Comparison of ENCODE assay signal across 8 mouse cellular contexts in the genomic region with DNA sequence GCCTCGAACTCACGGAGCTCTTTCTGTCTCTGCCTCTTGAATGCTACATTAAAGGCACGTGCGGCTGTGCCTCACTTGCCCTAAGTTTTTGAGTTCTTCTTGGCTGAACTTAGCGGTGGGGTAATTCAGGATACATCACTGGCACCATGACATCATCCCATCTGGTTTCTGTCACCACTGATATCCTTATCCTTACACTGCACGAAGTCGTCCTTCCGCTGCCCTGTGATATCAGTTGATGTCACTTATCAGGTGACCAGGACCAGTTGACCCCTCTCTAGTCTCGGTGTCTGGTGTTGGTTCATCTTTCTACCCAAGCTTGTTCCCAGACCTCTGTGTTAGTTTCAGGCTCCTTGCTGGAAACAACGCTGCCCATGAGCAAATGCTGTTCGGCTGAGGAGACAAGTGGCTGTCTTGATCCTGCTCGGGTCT. TPM values are rescaled to one million over a fixed set of nuclear protein-coding genes. Genes with fewer than 3 reads are reported as not detected.
A peak's percentile ranks its signal among the peaks of the same experiment; 100 is the strongest.
DNase-seq lines count a peak whose midpoint lies in the region; ATAC-seq and TF ChIP-seq lines count a peak whose summit lies in the region.

No protein-coding gene starts in this region.

- TF ChIP-seq CTCF in cerebellum, adult 2 months (IDR thresholded peaks at IDR 0.05; ENCODE audit: borderline replicate concordance, insufficient read depth, low read depth, low read length): no peak

- H3K4me3 ChIP-seq in cerebellum, adult 2 months (replicated peaks; ENCODE audit: insufficient read depth, low read depth, low read length): peak overlapping the region; percentile 84
- H3K4me3 ChIP-seq in brown adipose tissue, adult 24 weeks (ENCODE audit: insufficient read depth, low read depth, low read length): peak overlapping the region; percentile 95
- peak overlapping the region; percentile 81 for H3K4me3 ChIP-seq in heart, embryonic 16.5 days (ENCODE audit: low read length)
- H3K4me3 ChIP-seq in liver, embryonic 16.5 days (ENCODE audit: low read depth, low read length): peak overlapping the region; percentile 66

- ATAC-seq in heart, embryonic 16.5 days (replicated peaks; ENCODE audit: extremely low read depth, insufficient read depth, low FRiP score): no peak
- peak; percentile 74 for ATAC-seq in liver, embryonic 16.5 days (ENCODE audit: low read depth)

- peaks cover 13% of the 10 kb centered on the region; the same call in 1 of the 2 replicates for H3K4me1 ChIP-seq in cerebellum, adult 2 months (ENCODE audit: control insufficient read depth, insufficient read depth, low read length)
- H3K4me1 ChIP-seq in brown adipose tissue, adult 24 weeks (ENCODE audit: control insufficient read depth, insufficient read depth, insufficient read length, low read length): peaks cover 17% of the 10 kb centered on the region
- H3K4me1 ChIP-seq in heart, embryonic 16.5 days (ENCODE audit: control insufficient read depth, insufficient read depth, low read length): peaks cover 26% of the 10 kb centered on the region
- peaks cover 36% of the 10 kb centered on the region for H3K4me1 ChIP-seq in liver, embryonic 16.5 days (ENCODE audit: control insufficient read depth, low read depth, low read length)

- 0 out of 2 replicates have a peak, but pooled peaks cover 4% of the 10 kb centered on the region for H3K36me3 ChIP-seq in heart, embryonic 16.5 days (ENCODE audit: control insufficient read depth, insufficient read depth)
- H3K36me3 ChIP-seq in liver, embryonic 16.5 days (ENCODE audit: control insufficient read depth, insufficient read depth): no peaks in the 10 kb centered on the region

- no peaks in the 10 kb centered on the region for H3K27me3 ChIP-seq in cerebellum, adult 2 months (ENCODE audit: control insufficient read depth, insufficient read depth, low read length)
- peaks cover 3% of the 10 kb centered on the region for H3K27me3 ChIP-seq in heart, embryonic 16.5 days (ENCODE audit: control insufficient read depth, insufficient read depth, low read length)
- H3K27me3 ChIP-seq in liver, embryonic 16.5 days (ENCODE audit: control insufficient read depth, insufficient read depth, low read depth, low read length): peaks cover 40% of the 10 kb centered on the region

- 27% methylated on average over 12 of the region's 12 CpGs for WGBS in cerebellum, adult 2 months
- 15% methylated on average over 12 of the region's 12 CpGs for WGBS in heart, embryonic 16.5 days
- WGBS in liver, embryonic 16.5 days (ENCODE audit: insufficient replicate concordance): 21% methylated on average over 12 of the region's 12 CpGs

- peak overlapping the region; percentile 98 for H3K4me2 ChIP-seq in heart, embryonic 16.5 days (ENCODE audit: low read depth, low read length)
- H3K4me2 ChIP-seq in liver, embryonic 16.5 days (ENCODE audit: low read depth, low read length): peak overlapping the region; percentile 92

- peak overlapping the region; percentile 83 for H3K9ac ChIP-seq in heart, embryonic 16.5 days (ENCODE audit: low read length)
- peak overlapping the region; percentile 66 for H3K9ac ChIP-seq in liver, embryonic 16.5 days (ENCODE audit: low read depth, low read length)

- peak overlapping the region; percentile 12; the same call in 1 of the 2 replicates for H3K27ac ChIP-seq in cerebellum, adult 2 months (ENCODE audit: insufficient read depth, low read length)
- peak overlapping the region; percentile 85 for H3K27ac ChIP-seq in brown adipose tissue, adult 24 weeks (replicated peaks; ENCODE audit: low read depth, low read length)
- peak overlapping the region; percentile 85 for H3K27ac ChIP-seq in heart, embryonic 16.5 days (ENCODE audit: low read length)
- peak overlapping the region; percentile 82 for H3K27ac ChIP-seq in liver, embryonic 16.5 days (ENCODE audit: low read length)

- TF ChIP-seq POLR2A in cerebellum, adult 2 months (IDR thresholded peaks at IDR 0.05; ENCODE audit: borderline replicate concordance, insufficient read depth, low read length): no peak

- no peaks in the 10 kb centered on the region; the same call in 1 of the 2 replicates for H3K9me3 ChIP-seq in heart, embryonic 16.5 days (replicated peaks; ENCODE audit: control insufficient read depth, low read length)
- H3K9me3 ChIP-seq in liver, embryonic 16.5 days (replicated peaks; ENCODE audit: control insufficient read depth, low read length): no peaks in the 10 kb centered on the region

- no peak for DNase-seq in cerebellum, adult 2 months
- no peak for DNase-seq in cerebellum, adult 9-10 months
- DNase-seq in B cell, adult 2 months: no peak
- no peak for DNase-seq in layer of hippocampus, adult 9-11 months
- DNase-seq in natural killer cell, adult 2 months (ENCODE audit: low spot score in 2 of 2): no peak

RNA-seq across cellular contexts. Expression of a gene that starts 0.6 kb away (rescaled TPM):
- 6.6 and 6.8 TPM in 2 replicates for polyA plus RNA-seq in cerebellum, adult 2 months (2012; rRNA removed)
- polyA plus RNA-seq in brown adipose tissue, adult 24 weeks (2012; ENCODE audit: insufficient read depth, insufficient read length, missing spikeins): 1.9 and 5.5 TPM in 2 replicates
- 4.2 and 5.6 TPM in 2 replicates for polyA plus RNA-seq in heart, embryonic 16.5 days (2015; fragmentation: Nextera tagmentation; extraction: Ambion mirVana)
- polyA plus RNA-seq in liver, embryonic 16.5 days (2015; fragmentation: Nextera tagmentation; extraction: Ambion mirVana): 1.0 and 1.2 TPM in 2 replicates

RNA-seq across cellular contexts. Expression of a gene that starts 1.9 kb away (rescaled TPM):
- 3.5 and 4.8 TPM in 2 replicates for polyA plus RNA-seq in cerebellum, adult 2 months (2012; rRNA removed)
- 6.1 and 11.7 TPM in 2 replicates for polyA plus RNA-seq in brown adipose tissue, adult 24 weeks (2012; ENCODE audit: insufficient read depth, insufficient read length, missing spikeins)
- 5.0 and 9.1 TPM in 2 replicates for polyA plus RNA-seq in heart, embryonic 16.5 days (2015; fragmentation: Nextera tagmentation; extraction: Ambion mirVana)
- polyA plus RNA-seq in liver, embryonic 16.5 days (2015; fragmentation: Nextera tagmentation; extraction: Ambion mirVana): 6.1 and 6.9 TPM in 2 replicates

RNA-seq across cellular contexts. Expression of a gene that starts 5.2 kb away (rescaled TPM):
- 109 and 111 TPM in 2 replicates for polyA plus RNA-seq in cerebellum, adult 2 months (2012; rRNA removed)
- polyA plus RNA-seq in brown adipose tissue, adult 24 weeks (2012; ENCODE audit: insufficient read depth, insufficient read length, missing spikeins): 9.5 and 18.5 TPM in 2 replicates
- 34.4 and 48.5 TPM in 2 replicates for polyA plus RNA-seq in heart, embryonic 16.5 days (2015; fragmentation: Nextera tagmentation; extraction: Ambion mirVana)
- 6.7 and 7.7 TPM in 2 replicates for polyA plus RNA-seq in liver, embryonic 16.5 days (2015; fragmentation: Nextera tagmentation; extraction: Ambion mirVana)

RNA-seq across cellular contexts. Expression of a gene that starts 13.2 kb away (rescaled TPM):
- polyA plus RNA-seq in cerebellum, adult 2 months (2012; rRNA removed): 1.3 and 1.4 TPM in 2 replicates
- polyA plus RNA-seq in brown adipose tissue, adult 24 weeks (2012; ENCODE audit: insufficient read depth, insufficient read length, missing spikeins): 9.9 and 25.7 TPM in 2 replicates
- 16.3 and 16.8 TPM in 2 replicates for polyA plus RNA-seq in heart, embryonic 16.5 days (2015; fragmentation: Nextera tagmentation; extraction: Ambion mirVana)
- 0.14 and 0.40 TPM in 2 replicates for polyA plus RNA-seq in liver, embryonic 16.5 days (2015; fragmentation: Nextera tagmentation; extraction: Ambion mirVana)

RNA-seq across cellular contexts. Expression of a gene that starts 32.2 kb away (rescaled TPM):
- polyA plus RNA-seq in cerebellum, adult 2 months (2012; rRNA removed): 93.4 and 101 TPM in 2 replicates
- polyA plus RNA-seq in brown adipose tissue, adult 24 weeks (2012; ENCODE audit: insufficient read depth, insufficient read length, missing spikeins): 7.8 and 8.7 TPM in 2 replicates
- polyA plus RNA-seq in heart, embryonic 16.5 days (2015; fragmentation: Nextera tagmentation; extraction: Ambion mirVana): 13.8 and 17.5 TPM in 2 replicates
- 3.8 and 4.1 TPM in 2 replicates for polyA plus RNA-seq in liver, embryonic 16.5 days (2015; fragmentation: Nextera tagmentation; extraction: Ambion mirVana)

Comparison
In these comparisons a context has a peak if more than half of its experiments do, and no peak if none do; other contexts are left out.
1. H3K27ac ChIP-seq: peak in every context shown above with its lines; median percentile 85 in brown adipose tissue, adult 24 weeks; 85 in heart, embryonic 16.5 days; 82 in liver, embryonic 16.5 days; 12 in cerebellum, adult 2 months.